Mouse (Mus musculus) lung, adult 2 months (tissue): ENCODE results near the gene Eif2b1.

Source experiments
- CTCF ChIP-seq: fragments of 200-500 bp; IDR thresholded peaks from 2 replicates; pipeline ENCODE4 v1.5.1; 2011; ENCODE audit warnings: mild to moderate bottlenecking, low read length, control low read depth; ENCODE audit not compliant: insufficient read depth
- POLR2A ChIP-seq: fragments of 200-500 bp; IDR thresholded peaks from 2 replicates; pipeline ENCODE4 v1.6.1; 2011; ENCODE audit warnings: low read depth, mild to moderate bottlenecking, control low read depth, low read length, borderline replicate concordance; ENCODE audit errors: extremely low read depth

- TF ChIP-seq CTCF = no peak
- TF ChIP-seq POLR2A = no peak
Observed at GRCm38 (mm10) chr5:124539905-124540304, 39.0 kb downstream of the Eif2b1 start.
